Mouse (Mus musculus): ENCODE data around the gene Ptprd. TPM values are rescaled to one million over a fixed set of nuclear protein-coding genes. Genes with fewer than 3 reads are reported as not detected.

Gene Ptprd
- polyA plus RNA-seq, 1 experiment = 1.2 TPM

GRCm38 (mm10) chr4:76144925-76145324 is 2066.8 kb downstream of the Ptprd start:
- no peaks in the 10 kb centered on the region for H3K36me3 ChIP-seq (ENCODE audit: control insufficient read depth, insufficient read depth)
- H3ac ChIP-seq (ENCODE audit: control insufficient read depth, insufficient read length, low read depth) = no peak overlapping the region
- H3K79me3 ChIP-seq (ENCODE audit: low read depth) = no peaks in the 10 kb centered on the region
- no peak overlapping the region for H3K4me3 ChIP-seq (ENCODE audit: insufficient read depth, poor library complexity, severe bottlenecking)
- TF ChIP-seq MYOG (IDR thresholded peaks at IDR 0.05; ENCODE audit: control insufficient read depth, extremely low read depth, insufficient read length) (no peak), FOSL1 (IDR thresholded peaks at IDR 0.05; ENCODE audit: insufficient read depth, low read length, poor library complexity, severe bottlenecking) (no peak), CTCF (IDR thresholded peaks at IDR 0.05; ENCODE audit: control insufficient read depth, insufficient read depth, insufficient read length) (no peak), USF1 (IDR thresholded peaks at IDR 0.05; ENCODE audit: low read depth) (no peak), CEBPB (IDR thresholded peaks at IDR 0.05; ENCODE audit: low read depth) (no peak), MYOD1 (IDR thresholded peaks at IDR 0.05; ENCODE audit: control insufficient read depth, insufficient read length, low read depth) (no peak)
- H3K79me2 ChIP-seq (ENCODE audit: control insufficient read depth, insufficient read depth) = no peaks in the 10 kb centered on the region
- no peaks in the 10 kb centered on the region for H3K27me3 ChIP-seq (ENCODE audit: control insufficient read depth, insufficient read depth, insufficient read length)

- Histone ChIP-seq H3K79me3 (ENCODE audit: low read depth) (no peaks in the 10 kb centered on the region), H3K36me3 (ENCODE audit: control insufficient read depth, insufficient read depth) (no peaks in the 10 kb centered on the region), H3K27me3 (ENCODE audit: control insufficient read depth, insufficient read depth, insufficient read length) (no peaks in the 10 kb centered on the region), H3K4me3 (ENCODE audit: insufficient read depth, poor library complexity, severe bottlenecking) (no peak overlapping the region), H3ac (ENCODE audit: control insufficient read depth, insufficient read length, low read depth) (no peak overlapping the region), H3K79me2 (ENCODE audit: control insufficient read depth, insufficient read depth) (no peaks in the 10 kb centered on the region)
- TF ChIP-seq MYOG (IDR thresholded peaks at IDR 0.05; ENCODE audit: control insufficient read depth, extremely low read depth, insufficient read length) = no peak
- no peak for TF ChIP-seq CTCF (IDR thresholded peaks at IDR 0.05; ENCODE audit: control insufficient read depth, insufficient read depth, insufficient read length)
- TF ChIP-seq USF1 (IDR thresholded peaks at IDR 0.05; ENCODE audit: low read depth) = no peak
- TF ChIP-seq FOSL1 (IDR thresholded peaks at IDR 0.05; ENCODE audit: insufficient read depth, low read length, poor library complexity, severe bottlenecking) = no peak
- no peak for TF ChIP-seq CEBPB (IDR thresholded peaks at IDR 0.05; ENCODE audit: low read depth)
Measured at GRCm38 (mm10) chr4:76144333-76144732, 2067.4 kb downstream of the Ptprd start.

DNA sequence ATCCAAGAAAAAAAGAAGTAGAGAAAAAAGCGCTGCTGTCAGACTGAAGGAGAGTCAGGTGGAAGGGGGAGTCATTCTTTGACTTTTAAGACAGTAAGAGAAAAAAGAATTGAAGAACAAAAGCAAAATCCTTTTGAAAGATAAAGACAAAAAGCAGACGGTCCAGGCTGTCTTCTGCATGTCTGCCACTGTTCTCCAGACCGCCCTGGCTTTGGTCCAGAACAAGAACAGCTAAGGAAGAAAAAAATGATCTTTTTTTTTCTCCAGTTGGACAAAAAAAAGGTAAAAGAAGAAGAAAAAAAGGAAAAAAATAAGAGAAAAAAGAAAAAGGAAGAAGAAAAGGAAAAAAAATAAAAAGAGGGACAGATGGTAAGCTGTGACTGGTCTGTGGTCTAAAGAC is 2073.9 kb downstream of the Ptprd start:
- H3K27me3 ChIP-seq (ENCODE audit: control insufficient read depth, insufficient read depth, insufficient read length) = no peaks in the 10 kb centered on the region

DNA sequence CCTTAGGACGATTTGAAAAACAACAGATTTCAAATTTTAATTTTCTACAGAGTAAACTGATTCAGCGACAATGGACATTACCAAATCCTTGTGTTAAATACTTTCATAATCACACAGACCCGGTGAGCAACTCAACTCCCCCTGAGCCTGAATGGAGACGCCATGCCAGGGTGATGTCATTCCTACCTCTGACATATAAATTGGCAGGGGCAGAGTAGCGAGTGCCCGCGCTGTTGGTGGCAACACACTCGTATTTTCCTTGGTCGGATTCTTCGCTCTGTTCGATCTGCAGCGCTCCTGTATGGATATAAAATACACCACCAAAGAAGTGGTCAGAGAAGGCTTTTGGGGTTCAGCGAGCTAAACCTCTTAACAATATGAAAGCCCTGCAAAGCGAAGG is 2075.1 kb downstream of the Ptprd start:
- H3ac ChIP-seq (ENCODE audit: control insufficient read depth, insufficient read length, low read depth) = no peak overlapping the region
- TF ChIP-seq FOSL1 (IDR thresholded peaks at IDR 0.05; ENCODE audit: insufficient read depth, low read length, poor library complexity, severe bottlenecking) (no peak), MAX (IDR thresholded peaks at IDR 0.05) (no peak), CEBPB (IDR thresholded peaks at IDR 0.05; ENCODE audit: low read depth) (no peak), MYOG (IDR thresholded peaks at IDR 0.05; ENCODE audit: control insufficient read depth, extremely low read depth, insufficient read length) (no peak), USF1 (IDR thresholded peaks at IDR 0.05; ENCODE audit: low read depth) (no peak), MYOD1 (IDR thresholded peaks at IDR 0.05; ENCODE audit: control insufficient read depth, insufficient read length, low read depth) (no peak), CTCF (IDR thresholded peaks at IDR 0.05; ENCODE audit: control insufficient read depth, insufficient read depth, insufficient read length) (no peak)
- H3K79me3 ChIP-seq (ENCODE audit: low read depth) = no peaks in the 10 kb centered on the region
- no peaks in the 10 kb centered on the region for H3K36me3 ChIP-seq (ENCODE audit: control insufficient read depth, insufficient read depth)
- no peaks in the 10 kb centered on the region for H3K27me3 ChIP-seq (ENCODE audit: control insufficient read depth, insufficient read depth, insufficient read length)
- no peak overlapping the region for H3K4me3 ChIP-seq (ENCODE audit: insufficient read depth, poor library complexity, severe bottlenecking)
- no peaks in the 10 kb centered on the region for H3K79me2 ChIP-seq (ENCODE audit: control insufficient read depth, insufficient read depth)

More for the DNA sequence above, 2073.9 kb downstream of the Ptprd start:
- Histone ChIP-seq H3K79me3 (ENCODE audit: low read depth) (no peaks in the 10 kb centered on the region), H3K4me3 (ENCODE audit: insufficient read depth, poor library complexity, severe bottlenecking) (no peak overlapping the region), H3ac (ENCODE audit: control insufficient read depth, insufficient read length, low read depth) (no peak overlapping the region), H3K36me3 (ENCODE audit: control insufficient read depth, insufficient read depth) (no peaks in the 10 kb centered on the region), H3K79me2 (ENCODE audit: control insufficient read depth, insufficient read depth) (no peaks in the 10 kb centered on the region)
- no peak for TF ChIP-seq MYOG (IDR thresholded peaks at IDR 0.05; ENCODE audit: control insufficient read depth, extremely low read depth, insufficient read length)
- TF ChIP-seq USF1 (IDR thresholded peaks at IDR 0.05; ENCODE audit: low read depth) = no peak
- TF ChIP-seq CEBPB (IDR thresholded peaks at IDR 0.05; ENCODE audit: low read depth) = no peak
- TF ChIP-seq MAX (IDR thresholded peaks at IDR 0.05) = no peak
- TF ChIP-seq FOSL1 (IDR thresholded peaks at IDR 0.05; ENCODE audit: insufficient read depth, low read length, poor library complexity, severe bottlenecking) = no peak
- TF ChIP-seq MYOD1 (IDR thresholded peaks at IDR 0.05; ENCODE audit: control insufficient read depth, insufficient read length, low read depth) = no peak
- TF ChIP-seq CTCF (IDR thresholded peaks at IDR 0.05; ENCODE audit: control insufficient read depth, insufficient read depth, insufficient read length) = no peak

GRCm38 (mm10) chr4:76091845-76092244 is 2119.9 kb downstream of the Ptprd start:
- no peaks in the 10 kb centered on the region for H3K79me3 ChIP-seq (ENCODE audit: low read depth)
- H3K27me3 ChIP-seq (ENCODE audit: control insufficient read depth, insufficient read depth, insufficient read length) = no peaks in the 10 kb centered on the region
- H3K36me3 ChIP-seq (ENCODE audit: control insufficient read depth, insufficient read depth) = no peaks in the 10 kb centered on the region
- H3K79me2 ChIP-seq (ENCODE audit: control insufficient read depth, insufficient read depth) = no peaks in the 10 kb centered on the region
- H3K4me3 ChIP-seq (ENCODE audit: insufficient read depth, poor library complexity, severe bottlenecking) = no peak overlapping the region
- H3ac ChIP-seq (ENCODE audit: control insufficient read depth, insufficient read length, low read depth) = no peak overlapping the region
- TF ChIP-seq CEBPB (IDR thresholded peaks at IDR 0.05; ENCODE audit: low read depth) = no peak
- TF ChIP-seq CTCF (IDR thresholded peaks at IDR 0.05; ENCODE audit: control insufficient read depth, insufficient read depth, insufficient read length) = no peak
- no peak for TF ChIP-seq FOSL1 (IDR thresholded peaks at IDR 0.05; ENCODE audit: insufficient read depth, low read length, poor library complexity, severe bottlenecking)
- TF ChIP-seq USF1 (IDR thresholded peaks at IDR 0.05; ENCODE audit: low read depth) = no peak
- TF ChIP-seq MYOD1 (IDR thresholded peaks at IDR 0.05; ENCODE audit: control insufficient read depth, insufficient read length, low read depth) = no peak
- no peak for TF ChIP-seq MAX (IDR thresholded peaks at IDR 0.05)
- TF ChIP-seq MYOG (IDR thresholded peaks at IDR 0.05; ENCODE audit: control insufficient read depth, extremely low read depth, insufficient read length) = no peak

GRCm38 (mm10) chr4:76089866-76090265 is 2121.9 kb downstream of the Ptprd start:
- H3K79me3 ChIP-seq (ENCODE audit: low read depth) = no peaks in the 10 kb centered on the region
- H3K36me3 ChIP-seq (ENCODE audit: control insufficient read depth, insufficient read depth) = no peaks in the 10 kb centered on the region
- no peaks in the 10 kb centered on the region for H3K79me2 ChIP-seq (ENCODE audit: control insufficient read depth, insufficient read depth)
- TF ChIP-seq CTCF (IDR thresholded peaks at IDR 0.05; ENCODE audit: control insufficient read depth, insufficient read depth, insufficient read length) (no peak), USF1 (IDR thresholded peaks at IDR 0.05; ENCODE audit: low read depth) (no peak), MYOG (IDR thresholded peaks at IDR 0.05; ENCODE audit: control insufficient read depth, extremely low read depth, insufficient read length) (no peak), MAX (IDR thresholded peaks at IDR 0.05) (no peak), MYOD1 (IDR thresholded peaks at IDR 0.05; ENCODE audit: control insufficient read depth, insufficient read length, low read depth) (no peak), CEBPB (IDR thresholded peaks at IDR 0.05; ENCODE audit: low read depth) (no peak), FOSL1 (IDR thresholded peaks at IDR 0.05; ENCODE audit: insufficient read depth, low read length, poor library complexity, severe bottlenecking) (no peak)
- H3K27me3 ChIP-seq (ENCODE audit: control insufficient read depth, insufficient read depth, insufficient read length) = no peaks in the 10 kb centered on the region
- no peak overlapping the region for H3K4me3 ChIP-seq (ENCODE audit: insufficient read depth, poor library complexity, severe bottlenecking)
- H3ac ChIP-seq (ENCODE audit: control insufficient read depth, insufficient read length, low read depth) = no peak overlapping the region
